Mouse (Mus musculus) spleen, adult 18-20 months (tissue): ENCODE results near the gene Rnf138rt1.
A peak's percentile ranks its signal among the peaks of the same experiment; 100 is the strongest.

Source experiments
- DNase-seq, 2 experiments: peaks; one replicate each; pipeline ENCODE4 v3.0.0; 2022; ENCODE audit warnings: mixed read lengths in 2 of 2

Rnf138rt1 gene

DNA sequence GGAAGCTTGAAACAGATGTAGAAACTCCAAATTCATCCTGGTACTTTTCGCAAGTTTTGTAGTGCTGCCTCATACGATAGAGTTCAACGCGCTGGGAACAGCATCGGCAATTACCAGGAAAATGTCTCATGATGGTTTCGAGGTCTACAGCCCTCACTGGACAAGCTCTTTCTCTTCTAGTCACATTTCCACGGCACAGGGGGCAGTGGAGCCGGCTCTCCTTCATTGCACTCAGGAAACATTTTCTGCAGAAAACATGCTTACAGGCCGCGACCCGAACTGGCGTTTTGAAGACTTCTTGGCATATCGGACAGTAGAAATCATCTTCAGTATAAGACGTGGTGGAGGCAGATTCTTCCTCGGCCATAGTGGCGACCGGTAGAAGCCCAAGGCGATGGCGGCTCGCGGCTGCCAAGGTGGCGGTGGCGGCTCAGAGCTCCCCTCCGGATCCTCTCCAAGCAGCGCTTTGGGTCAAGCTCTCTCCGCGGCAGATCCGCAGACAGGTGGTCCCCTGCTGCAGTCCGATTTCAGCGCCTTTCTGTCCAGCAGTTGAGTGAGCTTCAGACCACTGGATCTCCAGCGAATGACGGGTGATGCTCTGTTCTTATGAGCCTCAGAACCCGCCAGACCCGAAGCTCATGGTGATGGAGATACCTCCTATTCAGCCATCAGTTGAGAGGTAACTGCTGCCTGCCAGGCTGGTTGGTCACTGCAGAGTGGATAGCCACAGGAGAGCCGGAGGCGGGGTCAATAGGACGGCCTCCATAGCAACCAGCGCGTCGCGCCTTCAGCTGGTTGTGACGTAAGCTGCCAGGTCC lies at the start of gene Rnf138rt1:
Rnf138rt1 (minus strand) TSS at position 713 of the 818 bp plus-strand sequence.
- peak in 1 of 2 experiments; percentile 1 for DNase-seq

DNA sequence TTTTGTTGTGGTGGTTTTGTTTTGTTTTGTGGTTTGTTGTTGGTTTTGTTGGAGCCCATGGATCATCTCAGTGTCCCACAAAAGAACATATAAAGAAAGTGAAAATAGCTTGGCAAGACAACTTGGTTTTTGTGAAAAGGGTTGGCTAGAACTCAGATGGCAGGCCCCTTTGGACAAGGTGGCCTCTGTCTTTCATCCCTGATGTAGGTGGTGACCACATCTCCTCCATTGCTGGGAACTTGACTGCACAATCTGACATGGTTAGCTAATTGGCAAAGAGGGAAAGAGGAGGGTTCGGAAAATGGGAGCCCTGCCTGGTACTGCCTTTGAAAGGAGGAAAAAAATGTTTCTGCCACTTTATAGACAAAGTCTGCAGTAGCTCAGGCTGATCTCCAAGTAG lies 46.1 kb upstream of the Rnf138rt1 start:
- no peak for DNase-seq

DNA sequence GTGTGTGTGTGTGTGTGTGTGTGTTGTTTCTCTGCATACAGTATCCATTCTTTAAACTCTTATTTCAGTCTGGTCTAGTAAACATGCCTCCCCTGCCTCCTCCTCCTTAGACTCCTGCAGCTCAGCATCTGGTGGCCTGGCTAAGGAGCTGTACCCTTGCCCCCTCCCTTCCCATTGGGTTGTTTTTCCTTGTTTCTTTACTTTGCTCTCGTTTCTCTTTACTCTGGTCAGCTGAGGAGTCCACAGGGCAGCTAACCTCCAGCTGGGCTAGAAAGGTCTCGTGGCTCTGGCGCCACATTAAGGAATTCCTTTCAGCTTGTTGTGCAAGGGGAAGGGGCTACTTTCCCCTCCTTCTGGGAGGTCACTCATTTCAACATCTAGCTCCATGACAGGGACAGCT lies 5.2 kb upstream of the Rnf138rt1 start:
- no peak for DNase-seq

DNA sequence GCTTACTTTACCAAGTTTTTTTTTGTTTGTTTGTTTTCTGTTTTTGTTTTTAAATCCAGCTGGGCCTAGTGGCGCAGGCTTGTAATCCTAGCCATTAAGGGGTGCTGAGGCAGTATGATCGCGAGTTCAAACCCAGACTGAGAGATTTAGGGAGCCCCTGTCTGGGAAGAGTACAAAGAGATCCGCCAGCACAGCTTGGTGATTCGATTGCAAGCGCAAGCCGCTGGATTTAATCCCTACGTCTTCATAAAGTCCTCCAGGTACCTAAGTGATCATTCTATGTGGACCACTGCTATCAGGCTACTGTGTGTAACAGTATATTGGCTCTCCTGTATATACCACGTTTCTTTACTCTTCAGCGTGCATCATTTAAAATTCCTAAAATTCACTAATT lies 303 bp upstream of the Rnf138rt1 start:
- no peak for DNase-seq

DNA sequence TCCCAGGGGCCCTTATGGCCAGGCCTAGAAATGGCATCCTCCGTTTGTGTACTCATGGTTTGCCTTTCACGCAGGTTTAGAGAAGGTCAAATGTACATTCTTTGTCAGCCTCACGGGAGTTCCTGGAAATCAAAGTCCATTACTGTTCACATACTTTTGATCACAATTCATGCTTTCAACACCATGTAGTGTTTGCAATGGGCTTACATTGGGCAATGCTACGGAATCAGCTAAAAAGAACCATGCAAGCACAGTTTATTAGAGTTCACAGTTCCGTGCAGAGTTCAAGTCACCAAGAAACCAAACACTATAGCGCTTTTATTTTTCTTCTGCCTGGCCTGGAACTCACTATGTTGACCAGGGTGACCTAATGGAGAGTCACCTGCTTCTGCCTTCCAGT lies 15.1 kb downstream of the Rnf138rt1 start:
- DNase-seq = no peak

DNA sequence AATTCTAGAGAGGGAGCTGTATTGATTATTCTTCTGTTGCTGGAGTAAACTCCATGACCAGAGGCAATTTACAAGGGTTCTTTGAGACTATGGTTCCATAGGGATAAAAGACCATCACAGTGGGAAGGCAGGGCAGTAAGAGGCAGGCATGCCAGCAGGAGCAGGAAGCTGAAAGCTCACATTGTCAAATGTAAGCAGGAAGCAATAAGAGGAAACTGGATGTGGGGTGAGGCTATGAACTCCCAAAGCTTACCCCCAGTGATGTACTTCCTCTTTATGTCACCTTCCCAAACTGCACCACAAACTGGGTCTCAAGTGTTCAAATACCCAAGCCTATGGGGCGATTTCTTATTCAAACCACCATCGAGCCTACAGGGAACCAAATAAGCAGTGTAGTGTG lies 17.2 kb downstream of the Rnf138rt1 start:
- no peak for DNase-seq

DNA sequence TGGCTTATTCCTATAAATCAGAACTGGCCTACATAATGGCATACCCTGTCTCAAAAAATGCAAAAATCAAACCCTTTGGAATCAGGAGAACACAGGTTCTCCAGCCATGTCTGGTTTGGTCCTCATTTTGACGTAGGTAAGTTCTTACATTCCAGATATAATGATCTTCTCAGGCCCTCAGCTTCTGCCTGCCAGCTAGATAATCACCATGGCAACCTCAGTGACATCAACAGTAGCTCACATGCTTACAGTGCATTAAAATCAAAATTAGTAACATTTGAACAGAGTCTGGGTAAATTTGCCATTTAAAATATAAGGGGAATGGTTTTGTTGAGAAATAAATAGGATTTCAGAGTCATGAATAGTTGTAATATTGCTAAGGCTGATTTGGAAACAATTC lies 22.2 kb downstream of the Rnf138rt1 start:
- DNase-seq = no peak

DNA sequence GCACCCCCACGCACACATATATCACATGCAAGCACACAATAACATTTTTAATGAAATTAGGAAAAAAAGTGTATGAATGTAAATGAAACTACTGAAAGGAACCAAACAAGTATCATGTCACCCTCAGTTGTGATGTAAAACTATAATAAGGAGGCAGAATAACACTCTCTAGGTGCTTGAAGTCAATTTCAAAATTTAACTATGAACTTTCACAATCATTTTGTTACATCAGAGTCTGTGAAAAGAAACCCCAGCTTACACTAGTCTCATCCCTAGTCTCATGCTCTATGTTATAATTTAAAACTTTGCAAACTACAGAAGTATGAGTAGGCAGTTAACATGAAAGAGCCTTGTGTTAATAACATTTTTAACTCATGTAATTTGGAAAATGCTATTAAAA lies 27.0 kb downstream of the Rnf138rt1 start:
- DNase-seq = no peak

DNA sequence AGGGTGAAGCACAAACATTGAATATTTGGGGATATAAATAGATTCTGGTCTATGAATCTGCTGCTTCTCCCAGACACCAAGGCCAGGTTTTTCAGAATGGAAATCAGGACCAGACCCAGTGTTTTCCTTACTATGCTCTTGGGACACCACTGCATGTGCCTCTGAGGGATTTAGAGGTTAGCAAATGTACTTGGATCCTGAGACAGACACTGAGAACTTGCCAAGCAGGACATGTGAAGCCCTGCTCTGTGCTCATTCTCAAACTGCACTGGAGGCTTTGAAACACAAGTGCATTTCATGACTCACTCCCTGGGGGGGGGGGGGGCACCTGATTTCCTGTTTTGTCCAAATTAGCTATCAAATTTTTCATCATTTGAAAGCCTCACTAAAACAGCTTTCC lies 37.5 kb downstream of the Rnf138rt1 start:
- DNase-seq = no peak

DNA sequence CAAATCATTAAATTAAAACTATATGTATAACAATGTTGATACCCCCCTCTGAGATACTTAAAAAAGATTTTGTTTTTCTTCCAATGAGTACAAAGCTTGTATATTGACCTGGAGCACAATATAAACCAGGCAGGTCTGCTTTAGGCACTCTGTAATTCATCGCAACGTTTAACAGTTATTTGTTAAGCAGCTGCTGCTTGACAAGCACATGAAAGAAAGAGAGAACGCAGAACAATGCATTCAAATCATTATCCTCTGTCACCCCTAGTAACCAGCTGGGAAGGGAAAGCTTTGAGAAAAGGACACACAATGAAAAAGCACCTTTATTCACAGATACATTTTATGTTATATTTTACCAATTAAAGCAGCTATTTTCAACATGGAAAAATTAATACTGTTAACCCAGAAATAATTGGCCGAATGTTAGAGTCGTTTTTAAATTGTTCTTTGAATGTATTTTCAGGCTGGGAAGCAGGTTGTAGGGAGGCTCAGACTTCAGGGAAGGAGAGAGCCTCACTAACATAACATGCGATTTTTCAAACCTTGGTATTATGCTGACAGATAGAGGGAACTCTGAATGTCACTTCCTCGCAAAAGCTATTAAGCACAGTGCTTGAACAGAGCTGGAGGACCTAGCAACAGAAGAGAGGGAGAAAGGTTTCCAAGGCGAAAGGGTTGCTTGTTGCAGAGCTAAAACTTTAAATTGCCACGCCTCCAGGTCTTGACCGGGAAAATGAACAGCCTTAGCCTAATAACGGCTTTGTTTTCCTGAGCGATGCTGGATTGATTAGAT lies 38.1 kb downstream of the Rnf138rt1 start:
- no peak for DNase-seq

DNA sequence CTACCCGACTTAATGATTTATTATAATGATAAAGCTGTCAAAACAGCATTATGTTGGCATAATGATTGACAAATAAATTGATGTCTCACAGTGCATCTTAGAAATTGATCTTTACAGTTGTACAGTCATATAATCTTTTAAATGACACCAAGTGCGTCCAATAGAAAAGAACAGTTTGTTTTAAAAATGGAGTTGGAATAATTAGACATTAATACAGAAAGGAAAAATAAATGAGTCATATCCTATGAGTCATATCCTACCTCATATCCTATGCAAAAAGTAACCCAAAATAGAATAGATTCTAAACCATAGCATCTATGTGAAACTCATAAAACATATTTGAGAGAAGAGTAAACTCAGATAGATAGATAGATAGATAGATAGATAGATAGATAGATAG lies 40.5 kb downstream of the Rnf138rt1 start:
- DNase-seq = no peak
